15 mouse cellular contexts compared by ENCODE assay signal in genomic region chr12:17339114-17339905, GRCm38 (mm10). TPM values are rescaled to one million over a fixed set of nuclear protein-coding genes. Genes with fewer than 3 reads are reported as not detected.
DNase-seq lines count a peak whose midpoint lies in the region; ATAC-seq and TF ChIP-seq lines count a peak whose summit lies in the region.
"Had no signal": no experiment of that assay in that cellular context is flagged by ENCODE, and none has a peak within 500 bp of the region (broad histone marks: within the 10 kb centered on the region; RNA-seq: fewer than 3 reads in every experiment).

No protein-coding gene starts in this region.

- H3K4me1 ChIP-seq in liver, postnatal 0 days (ENCODE audit: insufficient read depth): no peaks in the 10 kb centered on the region
- no peaks in the 10 kb centered on the region for H3K4me1 ChIP-seq in liver, embryonic 12.5 days
- no peaks in the 10 kb centered on the region for H3K4me1 ChIP-seq in CH12.LX (ENCODE audit: control insufficient read depth in 1 of 2, insufficient read depth in 2 of 2)
- no peaks in the 10 kb centered on the region for H3K4me1 ChIP-seq in cortical plate, adult 2 months (ENCODE audit: control insufficient read depth, insufficient read depth, low read length)
- H3K4me1 ChIP-seq: forebrain, embryonic 10.5 days; limb, embryonic 15.5 days; midbrain, embryonic 12.5 days; stomach, embryonic 15.5 days had no signal

- dilution Hi-C loops in CH12.LX (cut with MboI; ENCODE audit: extremely low pct_ligation_motif_present, extremely low pct_unique_long_range_greater_than_20kb, low sequenced_read_pairs): no loop called here

- in situ Hi-C loops in CH12.LX (cut with MboI; ENCODE audit: low pct_ligation_motif_present, low pct_unique_long_range_greater_than_20kb, low sequenced_read_pairs): no loop called here

- H3K27ac ChIP-seq in gastrocnemius, adult 2 months: no peak overlapping the region
- no peak overlapping the region for H3K27ac ChIP-seq in liver, postnatal 0 days (ENCODE audit: low read depth)
- no peak overlapping the region for H3K27ac ChIP-seq in liver, embryonic 12.5 days
- H3K27ac ChIP-seq in CH12.LX (ENCODE audit: insufficient read depth, low read depth): no peak overlapping the region
- no peak overlapping the region for H3K27ac ChIP-seq in cortical plate, adult 2 months (ENCODE audit: insufficient read depth, low read length)
- H3K27ac ChIP-seq: forebrain, embryonic 10.5 days; limb, embryonic 15.5 days; midbrain, embryonic 12.5 days; stomach, embryonic 15.5 days had no signal

- H3K4me3 ChIP-seq in gastrocnemius, adult 2 months: no peak overlapping the region
- no peak overlapping the region for H3K4me3 ChIP-seq in liver, postnatal 0 days (ENCODE audit: low read depth, low read length)
- H3K4me3 ChIP-seq in liver, embryonic 12.5 days: no peak overlapping the region
- H3K4me3 ChIP-seq in CH12.LX (replicated peaks in 1 of 3; ENCODE audit: low read depth in 2 of 3, low read length in 2 of 3, poor library complexity in 1 of 3): no peak overlapping the region
- H3K4me3 ChIP-seq in cortical plate, adult 2 months (ENCODE audit: insufficient read depth, low read length): no peak overlapping the region
- H3K4me3 ChIP-seq: forebrain, embryonic 10.5 days; limb, embryonic 15.5 days; midbrain, embryonic 12.5 days; stomach, embryonic 15.5 days had no signal

- TF ChIP-seq RAD21 in CH12.LX (IDR thresholded peaks at IDR 0.05; ENCODE audit: low read depth, low read length): peak; percentile 56

- no peak for ATAC-seq in liver, postnatal 0 days
- no peak for ATAC-seq in liver, embryonic 12.5 days

- H3K9me3 ChIP-seq in liver, postnatal 0 days (ENCODE audit: low read length): no peaks in the 10 kb centered on the region
- H3K9me3 ChIP-seq in liver, embryonic 12.5 days (replicated peaks): no peaks in the 10 kb centered on the region
- no peaks in the 10 kb centered on the region for H3K9me3 ChIP-seq in CH12.LX (replicated peaks; ENCODE audit: low read length)
- H3K9me3 ChIP-seq: limb, embryonic 15.5 days; midbrain, embryonic 12.5 days; stomach, embryonic 15.5 days had no signal

- H3K79me2 ChIP-seq in CH12.LX (replicated peaks; ENCODE audit: control insufficient read depth, extremely low read depth, insufficient read depth, poor library complexity, severe bottlenecking): no peaks in the 10 kb centered on the region

- H3K36me3 ChIP-seq in liver, postnatal 0 days (replicated peaks; ENCODE audit: insufficient read depth, low read length): no peaks in the 10 kb centered on the region
- no peaks in the 10 kb centered on the region for H3K36me3 ChIP-seq in liver, embryonic 12.5 days
- peaks cover 0 to 4% of the 10 kb centered on the region in 2 experiments for H3K36me3 ChIP-seq in CH12.LX (replicated peaks in 1 of 2; ENCODE audit: control insufficient read depth in 1 of 2, insufficient read depth in 1 of 2, low read length in 1 of 2)
- H3K36me3 ChIP-seq: forebrain, embryonic 10.5 days; limb, embryonic 15.5 days; midbrain, embryonic 12.5 days; stomach, embryonic 15.5 days had no signal

- peak; percentile 24 for TF ChIP-seq CTCF in gastrocnemius, adult 2 months (IDR thresholded peaks at IDR 0.05)
- TF ChIP-seq CTCF in liver, postnatal 0 days (IDR thresholded peaks at IDR 0.05; ENCODE audit: low read depth): peak; percentile 52
- TF ChIP-seq CTCF in CH12.LX (conservative IDR thresholded peaks at IDR 0.05 in 1 of 2, IDR thresholded peaks at IDR 0.05 in 1 of 2; ENCODE audit: low read depth in 2 of 2, low read length in 2 of 2): peak; percentile 42 to 62; a peak in 3 of 4 replicates
- TF ChIP-seq CTCF in cortical plate, adult 2 months (IDR thresholded peaks at IDR 0.05; ENCODE audit: extremely low read depth, insufficient read depth, low read length): 0 out of 2 replicates have a peak, but pooled peaks have one; percentile 18

- no peak for DNase-seq in gastrocnemius, adult 2 months
- DNase-seq in gastrocnemius, postnatal 10 days: no peak
- peak; percentile 18 for DNase-seq in liver, postnatal 0 days
- DNase-seq in CH12.LX (ENCODE audit: extremely low read depth): peak; percentile 20
- no peak for DNase-seq in frontal cortex, postnatal 14 days (ENCODE audit: low spot score in 2 of 2)
- DNase-seq in urinary bladder, postnatal 36 days (ENCODE audit: low spot score in 2 of 2): no peak
- DNase-seq: gastrocnemius, postnatal 36 days; heart, postnatal 36 days; kidney, adult 8-10 months had no signal

- no peak for TF ChIP-seq EP300 in liver, postnatal 0 days (IDR thresholded peaks at IDR 0.05; ENCODE audit: low read depth)
- TF ChIP-seq EP300 in CH12.LX (IDR thresholded peaks at IDR 0.05; ENCODE audit: low read length): no peak

- intact Hi-C loops in gastrocnemius, adult 2 months (cut with DNase I): no loop called here

- H3K27me3 ChIP-seq in liver, postnatal 0 days (ENCODE audit: insufficient read depth, low read length): no peaks in the 10 kb centered on the region
- peaks cover 5% of the 10 kb centered on the region; the same call in 1 of the 2 replicates for H3K27me3 ChIP-seq in liver, embryonic 12.5 days (replicated peaks)
- peaks cover 10% of the 10 kb centered on the region for H3K27me3 ChIP-seq in CH12.LX (replicated peaks)
- H3K27me3 ChIP-seq: limb, embryonic 15.5 days; midbrain, embryonic 12.5 days; stomach, embryonic 15.5 days had no signal

- H3K4me2 ChIP-seq in liver, postnatal 0 days (ENCODE audit: low read depth, low read length): no peak overlapping the region
- H3K4me2 ChIP-seq in liver, embryonic 12.5 days: no peak overlapping the region
- no peak overlapping the region for H3K4me2 ChIP-seq in CH12.LX (ENCODE audit: insufficient read depth, low read depth, poor library complexity, severe bottlenecking)
- H3K4me2 ChIP-seq: limb, embryonic 15.5 days; midbrain, embryonic 12.5 days; stomach, embryonic 15.5 days had no signal

- H3K9ac ChIP-seq in liver, postnatal 0 days (replicated peaks): no peak overlapping the region
- no peak overlapping the region for H3K9ac ChIP-seq in liver, embryonic 12.5 days
- H3K9ac ChIP-seq in CH12.LX (ENCODE audit: insufficient read depth, low read depth): no peak overlapping the region
- H3K9ac ChIP-seq: limb, embryonic 15.5 days; midbrain, embryonic 12.5 days; stomach, embryonic 15.5 days had no signal

- 48% methylated on average over 3 of the region's 3 CpGs for WGBS in liver, postnatal 0 days (ENCODE audit: insufficient replicate concordance)
- WGBS in liver, embryonic 12.5 days (ENCODE audit: insufficient replicate concordance): 54% methylated on average over 3 of the region's 3 CpGs

- no peak for TF ChIP-seq POLR2A in CH12.LX (IDR thresholded peaks at IDR 0.05; ENCODE audit: low read depth, low read length)
- no peak for TF ChIP-seq POLR2A in cortical plate, adult 2 months (IDR thresholded peaks at IDR 0.05; ENCODE audit: extremely low read depth, insufficient read depth, low read length)

TF ChIP-seq in CH12.LX, 34 proteins besides CTCF, POLR2A, EP300 and RAD21:
- no peak for TF ChIP-seq ZKSCAN1 (IDR thresholded peaks at IDR 0.05; ENCODE audit: borderline replicate concordance, low read depth, low read length)
- 0 out of 2 replicates have a peak, but pooled peaks have one; percentile 23 for TF ChIP-seq MYC (IDR thresholded peaks at IDR 0.05; ENCODE audit: low read depth, low read length)
- TF ChIP-seq MAZ (IDR thresholded peaks at IDR 0.05; ENCODE audit: low read depth, low read length): no peak
- TF ChIP-seq SMC3 (IDR thresholded peaks at IDR 0.05; ENCODE audit: low read depth, low read length): peak; percentile 31; the same call in 1 of the 2 replicates
- TF ChIP-seq MAX (IDR thresholded peaks at IDR 0.05; ENCODE audit: low read length): no peak
- TF ChIP-seq TBP (conservative IDR thresholded peaks at IDR 0.05; ENCODE audit: low read depth, low read length): no peak
- TF ChIP-seq ZNF384 (IDR thresholded peaks at IDR 0.05; ENCODE audit: low read depth, low read length): no peak
- no peak for TF ChIP-seq USF1 (IDR thresholded peaks at IDR 0.05; ENCODE audit: low read depth, low read length)
- TF ChIP-seq MAFK (IDR thresholded peaks at IDR 0.05; ENCODE audit: insufficient replicate concordance, low read length): no peak

RNA-seq across cellular contexts. Expression of gene Nol10, which starts 8.9 kb away (rescaled TPM):
- 1 to 10 TPM; 8.8 to 9.2 TPM for total RNA-seq in gastrocnemius, adult 2 months (2021)
- 1 to 10 TPM; 7.6 to 9.6 TPM for total RNA-seq in gastrocnemius, postnatal 10 days (2021)
- 4.4 and 5.3 TPM in 2 replicates for polyA plus RNA-seq in liver, postnatal 0 days (2015; fragmentation: Nextera tagmentation; extraction: Ambion mirVana)
- 26.4 and 26.5 TPM in 2 replicates for polyA plus RNA-seq in liver, embryonic 12.5 days (2016; fragmentation: Nextera tagmentation; extraction: Ambion mirVana)
- total RNA-seq in CH12.LX (2012; rRNA removed) (10.9 and 14.4 TPM in 2 replicates), CH12.LX (2014; rRNA removed) (12.3 and 14.5 TPM in 2 replicates)
- 64.9 and 65.8 TPM in 2 replicates for polyA plus RNA-seq in CH12.LX (2012; ENCODE audit: insufficient read length, low read depth)
- 15.7 and 15.9 TPM in 2 replicates for polyA plus RNA-seq in cortical plate, adult 2 months (2012; rRNA removed)

RNA-seq across cellular contexts. Expression of gene Atp6v1c2, which starts 10.2 kb away (rescaled TPM):
- total RNA-seq in gastrocnemius, adult 2 months (2021): not detected
- total RNA-seq in gastrocnemius, postnatal 10 days (2021): not detected
- 0.18 TPM in 2 replicates for polyA plus RNA-seq in liver, postnatal 0 days (2015; fragmentation: Nextera tagmentation; extraction: Ambion mirVana)
- 0.12 and 0.16 TPM in 2 replicates for polyA plus RNA-seq in liver, embryonic 12.5 days (2016; fragmentation: Nextera tagmentation; extraction: Ambion mirVana)
- 0.34 and 0.42 TPM in 2 replicates for total RNA-seq in CH12.LX (2012; rRNA removed)
- not detected in 2 replicates for total RNA-seq in CH12.LX (2014; rRNA removed)
- 0.19 TPM in 2 replicates for polyA plus RNA-seq in CH12.LX (2012; ENCODE audit: insufficient read length, low read depth)
- 1.8 and 2.2 TPM in 2 replicates for polyA plus RNA-seq in cortical plate, adult 2 months (2012; rRNA removed)
- total RNA-seq: gastrocnemius, postnatal 36 days; heart, postnatal 36 days had no signal

Comparison
In these comparisons a context has a peak if more than half of its experiments do, and no peak if none do; other contexts are left out.
1. DNase-seq: peak in liver, postnatal 0 days (single experiment) and CH12.LX (single experiment); none in gastrocnemius, adult 2 months (single experiment), gastrocnemius, postnatal 10 days (single experiment), frontal cortex, postnatal 14 days (0 of 2) and urinary bladder, postnatal 36 days (0 of 2).
2. Peak in every context shown above with its lines, with median percentiles within 50 percentile points of each other: CTCF ChIP-seq.